Mouse (Mus musculus): Measurements from ENCODE around the gene Atp8b4. TPM values are rescaled to one million over a fixed set of nuclear protein-coding genes. Genes with fewer than 3 reads are reported as not detected.

Atp8b4 gene
- polyA plus RNA-seq, 1 experiment from 2014 or later, result 2.1 TPM

GRCm38 (mm10) chr2:126445039-126445438, 55.4 kb downstream of the Atp8b4 start:
- 70% methylated on average over 6 of the region's 6 CpGs for WGBS
- no peak overlapping the region for H3K9ac ChIP-seq (replicated peaks; ENCODE audit: low read length)
- ATAC-seq (replicated peaks; ENCODE audit: insufficient number of reproducible peaks, low FRiP score, low TSS enrichment, low read depth), result no peak

GRCm38 (mm10) chr2:126441586-126441985, 58.9 kb downstream of the Atp8b4 start:
- no peaks in the 10 kb centered on the region for H3K36me3 ChIP-seq (replicated peaks; ENCODE audit: control insufficient read depth, insufficient read depth, low read depth, low read length)
- DNase-seq (ENCODE audit: low spot score), result no peak
- H3K4me1 ChIP-seq (ENCODE audit: control insufficient read depth, insufficient read depth, low read length), result no peaks in the 10 kb centered on the region
- H3K9ac ChIP-seq (replicated peaks; ENCODE audit: low read length), result no peak overlapping the region
- H3K27ac ChIP-seq (replicated peaks; ENCODE audit: low read depth, low read length), result no peak overlapping the region
- WGBS, result 68% methylated on average over 4 of the region's 4 CpGs
- H3K27me3 ChIP-seq (ENCODE audit: control insufficient read depth, insufficient read depth, low read length), result no peaks in the 10 kb centered on the region
- H3K9me3 ChIP-seq (replicated peaks; ENCODE audit: control insufficient read depth, low read length), result no peaks in the 10 kb centered on the region
- H3K4me2 ChIP-seq (ENCODE audit: low read depth, low read length), result no peak overlapping the region
- ATAC-seq (replicated peaks; ENCODE audit: insufficient number of reproducible peaks, low FRiP score, low TSS enrichment, low read depth), result no peak
- no peak overlapping the region for H3K4me3 ChIP-seq (ENCODE audit: low read depth, low read length)

More at GRCm38 (mm10) chr2:126445039-126445438, 55.4 kb downstream of the Atp8b4 start:
- no peaks in the 10 kb centered on the region for H3K4me1 ChIP-seq (ENCODE audit: control insufficient read depth, insufficient read depth, low read length)
- no peak overlapping the region for H3K27ac ChIP-seq (replicated peaks; ENCODE audit: low read depth, low read length)
- no peak for DNase-seq (ENCODE audit: low spot score)
- no peak overlapping the region for H3K4me2 ChIP-seq (ENCODE audit: low read depth, low read length)
- no peak overlapping the region for H3K4me3 ChIP-seq (ENCODE audit: low read depth, low read length)
- H3K9me3 ChIP-seq (replicated peaks; ENCODE audit: control insufficient read depth, low read length), result no peaks in the 10 kb centered on the region
- H3K27me3 ChIP-seq (ENCODE audit: control insufficient read depth, insufficient read depth, low read length), result no peaks in the 10 kb centered on the region
- H3K36me3 ChIP-seq (replicated peaks; ENCODE audit: control insufficient read depth, insufficient read depth, low read depth, low read length), result no peaks in the 10 kb centered on the region

- DNase-seq (ENCODE audit: low spot score) (no peak), ATAC-seq (replicated peaks; ENCODE audit: insufficient number of reproducible peaks, low FRiP score, low TSS enrichment, low read depth) (no peak)
- Histone ChIP-seq H3K4me1 (ENCODE audit: control insufficient read depth, insufficient read depth, low read length) (no peaks in the 10 kb centered on the region), H3K4me2 (ENCODE audit: low read depth, low read length) (no peak overlapping the region), H3K27me3 (ENCODE audit: control insufficient read depth, insufficient read depth, low read length) (no peaks in the 10 kb centered on the region), H3K36me3 (replicated peaks; ENCODE audit: control insufficient read depth, insufficient read depth, low read depth, low read length) (no peaks in the 10 kb centered on the region), H3K9me3 (replicated peaks; ENCODE audit: control insufficient read depth, low read length) (no peaks in the 10 kb centered on the region), H3K27ac (replicated peaks; ENCODE audit: low read depth, low read length) (no peak overlapping the region), H3K9ac (replicated peaks; ENCODE audit: low read length) (no peak overlapping the region), H3K4me3 (ENCODE audit: low read depth, low read length) (no peak overlapping the region)
- WGBS, result 69% methylated on average over 1 of the region's 1 CpGs
Measured at GRCm38 (mm10) chr2:126434712-126435111, 65.8 kb downstream of the Atp8b4 start.

GRCm38 (mm10) chr2:126434305-126434704, 66.2 kb downstream of the Atp8b4 start:
- Histone ChIP-seq H3K27me3 (ENCODE audit: control insufficient read depth, insufficient read depth, low read length) (no peaks in the 10 kb centered on the region), H3K36me3 (replicated peaks; ENCODE audit: control insufficient read depth, insufficient read depth, low read depth, low read length) (no peaks in the 10 kb centered on the region), H3K4me1 (ENCODE audit: control insufficient read depth, insufficient read depth, low read length) (no peaks in the 10 kb centered on the region), H3K4me3 (ENCODE audit: low read depth, low read length) (no peak overlapping the region), H3K9me3 (replicated peaks; ENCODE audit: control insufficient read depth, low read length) (no peaks in the 10 kb centered on the region), H3K9ac (replicated peaks; ENCODE audit: low read length) (no peak overlapping the region), H3K27ac (replicated peaks; ENCODE audit: low read depth, low read length) (no peak overlapping the region), H3K4me2 (ENCODE audit: low read depth, low read length) (no peak overlapping the region)
- WGBS, result 89% methylated on average over 9 of the region's 9 CpGs
- DNase-seq (ENCODE audit: low spot score), result no peak
- no peak for ATAC-seq (replicated peaks; ENCODE audit: insufficient number of reproducible peaks, low FRiP score, low TSS enrichment, low read depth)

- H3K36me3 ChIP-seq (replicated peaks; ENCODE audit: control insufficient read depth, insufficient read depth, low read depth, low read length), result no peaks in the 10 kb centered on the region
- no peak overlapping the region for H3K9ac ChIP-seq (replicated peaks; ENCODE audit: low read length)
- 78% methylated on average over 9 of the region's 9 CpGs for WGBS
- no peak overlapping the region for H3K4me2 ChIP-seq (ENCODE audit: low read depth, low read length)
- ATAC-seq (replicated peaks; ENCODE audit: insufficient number of reproducible peaks, low FRiP score, low TSS enrichment, low read depth) (no peak), DNase-seq (ENCODE audit: low spot score) (no peak)
- H3K9me3 ChIP-seq (replicated peaks; ENCODE audit: control insufficient read depth, low read length), result no peaks in the 10 kb centered on the region
- H3K4me3 ChIP-seq (ENCODE audit: low read depth, low read length), result no peak overlapping the region
- H3K27me3 ChIP-seq (ENCODE audit: control insufficient read depth, insufficient read depth, low read length), result no peaks in the 10 kb centered on the region
- H3K4me1 ChIP-seq (ENCODE audit: control insufficient read depth, insufficient read depth, low read length), result no peaks in the 10 kb centered on the region
- H3K27ac ChIP-seq (replicated peaks; ENCODE audit: low read depth, low read length), result no peak overlapping the region
Measured at GRCm38 (mm10) chr2:126432481-126433066, 67.9 kb downstream of the Atp8b4 start.

GRCm38 (mm10) chr2:126429282-126429681, 71.2 kb downstream of the Atp8b4 start:
- no peaks in the 10 kb centered on the region for H3K27me3 ChIP-seq (ENCODE audit: control insufficient read depth, insufficient read depth, low read length)
- no peak overlapping the region for H3K27ac ChIP-seq (replicated peaks; ENCODE audit: low read depth, low read length)
- H3K4me3 ChIP-seq (ENCODE audit: low read depth, low read length), result no peak overlapping the region
- no peak overlapping the region for H3K9ac ChIP-seq (replicated peaks; ENCODE audit: low read length)
- H3K4me2 ChIP-seq (ENCODE audit: low read depth, low read length), result no peak overlapping the region
- no peak; the same call in 1 of the 2 replicates for ATAC-seq (replicated peaks; ENCODE audit: insufficient number of reproducible peaks, low FRiP score, low TSS enrichment, low read depth)
- no peaks in the 10 kb centered on the region for H3K4me1 ChIP-seq (ENCODE audit: control insufficient read depth, insufficient read depth, low read length)
- 8% methylated on average over 3 of the region's 3 CpGs for WGBS
- peak; percentile 84 for DNase-seq (ENCODE audit: low spot score)
- no peaks in the 10 kb centered on the region for H3K36me3 ChIP-seq (replicated peaks; ENCODE audit: control insufficient read depth, insufficient read depth, low read depth, low read length)
- H3K9me3 ChIP-seq (replicated peaks; ENCODE audit: control insufficient read depth, low read length), result no peaks in the 10 kb centered on the region

DNA sequence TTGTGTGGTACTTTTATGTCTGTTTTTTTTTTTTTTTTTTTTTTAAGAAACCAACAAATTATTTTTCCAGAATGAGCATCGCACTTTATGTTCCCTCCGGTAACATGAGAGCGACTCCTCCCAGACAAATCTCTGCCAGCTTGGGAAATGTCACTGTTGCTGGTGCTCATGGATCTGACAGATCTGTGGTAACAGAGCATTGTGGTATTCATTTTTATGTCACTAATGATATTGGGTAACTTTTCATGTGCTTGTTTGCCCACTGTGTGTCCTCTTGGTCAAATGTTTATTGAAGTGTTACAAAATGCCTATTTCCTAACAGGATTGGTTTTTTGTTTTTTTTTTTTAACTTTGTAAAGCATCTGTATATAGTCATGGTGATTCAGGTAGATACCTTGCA, 75.3 kb downstream of the Atp8b4 start:
- H3K4me3 ChIP-seq (ENCODE audit: low read depth, low read length), result no peak overlapping the region
- no peaks in the 10 kb centered on the region for H3K36me3 ChIP-seq (replicated peaks; ENCODE audit: control insufficient read depth, insufficient read depth, low read depth, low read length)
- H3K27ac ChIP-seq (replicated peaks; ENCODE audit: low read depth, low read length), result no peak overlapping the region
- H3K9me3 ChIP-seq (replicated peaks; ENCODE audit: control insufficient read depth, low read length), result no peaks in the 10 kb centered on the region
- no peak for ATAC-seq (replicated peaks; ENCODE audit: insufficient number of reproducible peaks, low FRiP score, low TSS enrichment, low read depth)
- no peaks in the 10 kb centered on the region for H3K27me3 ChIP-seq (ENCODE audit: control insufficient read depth, insufficient read depth, low read length)
- H3K4me2 ChIP-seq (ENCODE audit: low read depth, low read length), result no peak overlapping the region
- no peak overlapping the region for H3K9ac ChIP-seq (replicated peaks; ENCODE audit: low read length)
- 85% methylated on average over 3 of the region's 3 CpGs for WGBS
- DNase-seq (ENCODE audit: low spot score), result no peak
- H3K4me1 ChIP-seq (ENCODE audit: control insufficient read depth, insufficient read depth, low read length), result no peaks in the 10 kb centered on the region

GRCm38 (mm10) chr2:126424714-126425113, 75.8 kb downstream of the Atp8b4 start:
- Histone ChIP-seq H3K4me2 (ENCODE audit: low read depth, low read length) (no peak overlapping the region), H3K4me1 (ENCODE audit: control insufficient read depth, insufficient read depth, low read length) (no peaks in the 10 kb centered on the region), H3K9ac (replicated peaks; ENCODE audit: low read length) (no peak overlapping the region), H3K27ac (replicated peaks; ENCODE audit: low read depth, low read length) (no peak overlapping the region), H3K27me3 (ENCODE audit: control insufficient read depth, insufficient read depth, low read length) (no peaks in the 10 kb centered on the region), H3K4me3 (ENCODE audit: low read depth, low read length) (no peak overlapping the region), H3K9me3 (replicated peaks; ENCODE audit: control insufficient read depth, low read length) (no peaks in the 10 kb centered on the region), H3K36me3 (replicated peaks; ENCODE audit: control insufficient read depth, insufficient read depth, low read depth, low read length) (no peaks in the 10 kb centered on the region)
- WGBS, result 86% methylated on average over 8 of the region's 8 CpGs
- DNase-seq (ENCODE audit: low spot score) (no peak), ATAC-seq (replicated peaks; ENCODE audit: insufficient number of reproducible peaks, low FRiP score, low TSS enrichment, low read depth) (no peak)
